Mouse (Mus musculus) left cerebral cortex, adult 8-10 months (tissue): ENCODE measurements around the gene Hes5. TPM values are rescaled to one million over a fixed set of nuclear protein-coding genes. Genes with fewer than 3 reads are reported as not detected.

ENCODE experiments used
- DNase-seq, 2 experiments: peaks; one replicate each; pipeline ENCODE4 v3.0.0; 2022; ENCODE audit warnings: low spot score in 2 of 2
- total RNA-seq, 4 experiments: library from RNA; stranded (reverse); gene quantifications; 2 replicates each; pipeline ENCODE4 v1.2.4; 2022

The Hes5 gene
- total RNA-seq, 4 experiments from 2014 or later: 31.5 to 42.6 (median 41.9) TPM

DNA sequence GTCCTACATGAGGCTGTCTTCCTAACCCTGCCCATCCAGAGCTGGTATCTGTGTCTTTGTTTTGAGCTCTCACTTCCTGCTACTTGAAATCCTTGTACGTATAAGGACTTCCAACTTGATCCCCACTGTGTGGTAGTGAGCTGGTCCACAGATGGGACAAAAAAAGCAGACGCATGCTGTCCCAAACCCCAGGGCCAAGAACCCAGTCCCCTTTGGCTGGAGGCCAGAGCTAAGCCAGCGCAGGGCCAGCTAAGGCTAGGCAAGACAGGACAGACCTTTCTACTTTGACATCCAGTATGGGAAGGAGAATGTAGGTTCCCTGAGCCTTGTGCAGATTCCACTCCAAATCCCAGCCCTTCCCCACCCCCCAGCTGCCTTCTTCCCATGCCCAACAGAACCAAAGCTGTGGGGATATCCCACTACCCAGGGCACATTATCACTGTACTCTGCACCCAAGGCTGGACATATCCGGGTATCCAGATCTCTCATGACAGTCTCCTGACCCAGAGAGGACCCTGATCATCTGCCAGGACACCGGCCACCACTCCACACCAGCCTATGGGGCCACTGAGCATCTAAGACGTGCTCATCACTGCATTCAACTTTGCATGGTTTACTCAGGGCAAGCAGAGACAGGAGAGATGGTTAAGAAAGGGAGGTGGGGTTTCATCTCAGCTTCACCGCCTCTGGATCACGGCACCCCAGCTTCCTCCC lies 50.7 kb downstream of the Hes5 start:
- DNase-seq: no peak

Other genes with a start within 250 kb of the Hes5 start
- 1 to 10 TPM; 2.8 to 5.0 (median 4.4) TPM for gene Ttc34, start 123.5 kb upstream of the Hes5 start, total RNA-seq
- 1 to 10 TPM in 2 of 4 experiments, under 1 TPM in 2; 0.37 to 1.2 (median 0.78) TPM for gene Mmel1, start 91.3 kb upstream of the Hes5 start, total RNA-seq
- gene Fam213b, start 61.8 kb upstream of the Hes5 start, total RNA-seq: 10 to 100 TPM; 56.5 to 68.1 (median 60.5) TPM
- gene Tnfrsf14, start 32.4 kb upstream of the Hes5 start, total RNA-seq: 1 to 10 TPM; 1.5 to 3.0 (median 2.8) TPM
- gene Pank4, start 3.2 kb downstream of the Hes5 start, total RNA-seq: 10 to 100 TPM; 35.5 to 44.7 (median 38.6) TPM
- gene Plch2, start 95.9 kb downstream of the Hes5 start, total RNA-seq: 10 to 100 TPM; 56.8 to 64.3 (median 60.9) TPM
- 10 to 100 TPM; 17.6 to 21.2 (median 19.5) TPM for gene Pex10, start 106.1 kb downstream of the Hes5 start, total RNA-seq
- gene Rer1, start 125.5 kb downstream of the Hes5 start, total RNA-seq: 10 to 100 TPM; 63.3 to 69.9 (median 64.2) TPM
- gene Morn1, start 125.7 kb downstream of the Hes5 start, total RNA-seq: 10 to 100 TPM; 10.2 to 19.4 (median 12.9) TPM